8 mouse cellular contexts compared by ENCODE assay signal in the genomic region with DNA sequence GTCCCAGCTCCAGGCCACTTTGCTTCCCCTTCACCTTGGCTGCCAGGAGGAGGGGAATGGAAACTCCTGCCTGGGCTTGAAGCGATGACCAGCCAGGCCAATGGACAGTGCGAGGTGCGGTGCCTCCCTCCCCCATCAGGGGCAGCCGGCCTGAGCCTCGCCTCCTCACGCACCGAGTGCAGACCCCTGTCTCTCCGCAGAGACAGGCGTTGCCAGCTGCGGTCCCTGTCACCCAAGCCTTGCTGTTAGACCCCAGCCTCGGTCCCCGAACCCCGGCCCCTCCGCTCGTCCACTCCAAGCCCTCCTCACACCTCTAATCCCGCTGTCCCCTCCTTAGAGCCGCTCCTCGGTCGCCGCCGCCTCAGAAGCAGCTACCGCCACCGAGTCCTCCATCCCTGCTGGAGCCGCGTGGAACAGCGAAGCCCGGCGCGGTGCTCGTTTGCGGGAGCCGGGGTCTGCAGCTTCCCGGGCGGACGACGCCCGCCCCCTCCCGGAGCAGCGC. TPM values are rescaled to one million over a fixed set of nuclear protein-coding genes. Genes with fewer than 3 reads are reported as not detected.
DNase-seq lines count a peak whose midpoint lies in the region; ATAC-seq and TF ChIP-seq lines count a peak whose summit lies in the region.

No protein-coding gene starts in this region.

- peak overlapping the region; percentile 85 for H3K4me2 ChIP-seq in heart, postnatal 0 days (ENCODE audit: low read depth, low read length)

- H3K27ac ChIP-seq in embryonic fibroblast, embryonic 13.5 days (ENCODE audit: insufficient read depth, low read length) = no peak overlapping the region
- peak overlapping the region; percentile 83 for H3K27ac ChIP-seq in heart, postnatal 0 days (ENCODE audit: low read depth)

- peak overlapping the region; percentile 74 for H3K9ac ChIP-seq in heart, postnatal 0 days (replicated peaks; ENCODE audit: low read depth, low read length)

- TF ChIP-seq POLR2A in embryonic fibroblast, embryonic 13.5 days (IDR thresholded peaks at IDR 0.05; ENCODE audit: low read depth, low read length) = no peak; the same call in 1 of the 2 replicates

- WGBS in heart, postnatal 0 days = 1% methylated on average over 31 of the region's 39 CpGs

- TF ChIP-seq EP300 in heart, postnatal 0 days (IDR thresholded peaks at IDR 0.05; ENCODE audit: low read depth) = no peak

- H3K27me3 ChIP-seq in heart, postnatal 0 days (ENCODE audit: control insufficient read depth, insufficient read depth, low read length) = no peaks in the 10 kb centered on the region

- peak; percentile 31 to 40 for DNase-seq in layer of hippocampus, adult 18-20 months (ENCODE audit: low spot score in 2 of 2)
- DNase-seq in layer of hippocampus, postnatal 10 days (ENCODE audit: low spot score in 2 of 2) = no peak
- DNase-seq in adrenal gland, postnatal 10 days = peak; percentile 73
- DNase-seq in heart, postnatal 0 days (ENCODE audit: low spot score) = peak; percentile 36
- peak; percentile 70 to 81 for DNase-seq in kidney, postnatal 4 days
- peak; percentile 43 for DNase-seq in lung, postnatal 25 days (ENCODE audit: low spot score)
- peak; percentile 69 for DNase-seq in testis, postnatal 14 days (ENCODE audit: low spot score)

- ATAC-seq in heart, postnatal 0 days (ENCODE audit: insufficient read depth, low read depth) = peak; percentile 36

- no peak for TF ChIP-seq CTCF in embryonic fibroblast, embryonic 13.5 days (IDR thresholded peaks at IDR 0.05; ENCODE audit: borderline replicate concordance, insufficient read depth, low read length)
- TF ChIP-seq CTCF in heart, postnatal 0 days (IDR thresholded peaks at IDR 0.05; ENCODE audit: low read depth) = no peak

- H3K4me1 ChIP-seq in embryonic fibroblast, embryonic 13.5 days (ENCODE audit: control insufficient read depth, insufficient read depth, low read length) = 0 out of 2 replicates have a peak, but pooled peaks cover 6% of the 10 kb centered on the region
- peaks cover 9% of the 10 kb centered on the region for H3K4me1 ChIP-seq in heart, postnatal 0 days (ENCODE audit: control insufficient read depth, insufficient read depth)

- no peaks in the 10 kb centered on the region for H3K9me3 ChIP-seq in heart, postnatal 0 days (replicated peaks; ENCODE audit: control insufficient read depth, low read length)

- H3K4me3 ChIP-seq in embryonic fibroblast, embryonic 13.5 days (ENCODE audit: insufficient read depth, low read length) = peak overlapping the region; percentile 84
- peak overlapping the region; percentile 86 for H3K4me3 ChIP-seq in heart, postnatal 0 days (ENCODE audit: low read depth, low read length)

- H3K36me3 ChIP-seq in heart, postnatal 0 days (replicated peaks; ENCODE audit: control insufficient read depth, insufficient read depth, low read length) = peaks cover 13% of the 10 kb centered on the region; the same call in 1 of the 2 replicates

RNA-seq across cellular contexts. Expression of gene Ehbp1, which starts 55.7 kb away (rescaled TPM):
- total RNA-seq in layer of hippocampus, adult 18-20 months (2021) = 10 to 100 TPM; 42.8 to 45.5 TPM
- total RNA-seq in layer of hippocampus, postnatal 10 days (2021) = 10 to 100 TPM; 60.8 to 66.3 TPM
- total RNA-seq in adrenal gland, postnatal 10 days (2021) = 10 to 100 TPM; 22.0 to 26.8 TPM
- polyA plus RNA-seq in embryonic fibroblast, embryonic 13.5 days (2011; ENCODE audit: insufficient read length, low read depth, missing spikeins) = 27.7 and 38.7 TPM in 2 replicates
- 25.2 and 53.5 TPM in 2 replicates for total RNA-seq in heart, postnatal 0 days (2014; rRNA removed; ENCODE audit: low replicate concordance)
- polyA plus RNA-seq in heart, postnatal 0 days (2015; fragmentation: Nextera tagmentation; extraction: Ambion mirVana) = 32.2 and 35.9 TPM in 2 replicates

Comparison
In these comparisons a context has a peak if more than half of its experiments do, and no peak if none do; other contexts are left out.
1. DNase-seq: peak in layer of hippocampus, adult 18-20 months (2 of 2), adrenal gland, postnatal 10 days (single experiment), heart, postnatal 0 days (single experiment), kidney, postnatal 4 days (2 of 2), lung, postnatal 25 days (single experiment) and testis, postnatal 14 days (single experiment); none in layer of hippocampus, postnatal 10 days (0 of 2).